Mouse (Mus musculus): Measurements from ENCODE around the gene Tbc1d13.
"Not testable (repeated sequence)": the region's sequence is repeated elsewhere in the genome, so short reads cannot be mapped to it uniquely, and the experiment has no call there.

Gene Tbc1d13

DNA sequence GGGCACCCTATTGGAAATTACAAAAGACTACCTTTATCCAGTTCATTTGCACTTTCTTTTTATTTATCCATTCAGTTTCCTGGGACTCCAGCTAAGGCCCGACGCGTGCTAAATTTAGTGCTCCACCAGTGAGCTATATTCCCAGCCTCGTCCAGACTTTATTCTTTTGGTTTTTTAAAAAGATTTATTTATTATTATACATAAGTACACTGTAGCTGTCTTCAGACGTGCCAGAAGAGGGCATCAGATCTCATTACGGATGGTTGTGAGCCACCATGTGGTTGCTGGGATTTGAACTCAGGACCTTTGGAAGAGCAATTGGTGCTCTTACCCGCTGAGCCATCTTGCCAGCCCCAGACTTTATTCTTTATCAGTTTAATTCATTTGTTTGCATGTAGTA lies 45.2 kb downstream of the Tbc1d13 start:
- not testable (repeated sequence) for DNase-seq

DNA sequence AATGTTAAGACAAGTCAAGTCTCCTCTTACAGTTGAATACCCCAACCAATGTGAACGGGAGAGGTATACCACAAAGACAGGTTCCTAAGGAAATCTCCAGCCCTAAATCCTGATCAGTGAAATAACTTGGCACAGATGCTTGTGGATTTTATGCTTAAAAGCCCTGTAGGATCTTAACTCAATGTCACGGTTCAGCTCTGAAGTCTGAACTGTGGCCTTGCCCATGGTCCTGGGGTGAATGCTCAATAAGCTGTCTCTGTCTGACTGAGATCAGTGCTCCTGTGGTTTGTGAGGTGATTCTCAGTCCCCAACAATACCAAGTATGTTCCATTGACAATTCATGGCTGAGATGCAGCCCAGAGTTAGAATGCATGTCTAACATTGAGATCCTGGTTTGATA lies 48.9 kb downstream of the Tbc1d13 start:
- DNase-seq = no peak

DNA sequence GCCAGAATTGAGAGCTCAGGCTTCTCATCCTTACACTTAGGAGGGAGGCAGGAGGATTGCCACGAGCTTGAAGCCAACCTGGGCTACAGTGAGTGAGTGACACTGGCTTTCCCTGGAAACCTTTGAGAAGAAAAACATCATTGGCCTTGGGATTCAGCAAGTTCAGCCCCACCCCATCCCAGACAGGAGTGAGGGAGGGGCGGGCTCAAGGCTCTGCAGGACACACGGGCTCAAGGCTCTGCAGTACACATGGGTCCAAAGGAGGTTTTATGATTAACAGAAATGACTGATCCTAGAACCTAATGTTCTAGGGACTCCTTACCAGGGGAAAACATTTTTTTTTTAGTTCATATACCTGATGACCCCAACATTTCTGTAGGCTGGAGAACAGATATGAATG lies 50.2 kb downstream of the Tbc1d13 start:
- no peak for DNase-seq

DNA sequence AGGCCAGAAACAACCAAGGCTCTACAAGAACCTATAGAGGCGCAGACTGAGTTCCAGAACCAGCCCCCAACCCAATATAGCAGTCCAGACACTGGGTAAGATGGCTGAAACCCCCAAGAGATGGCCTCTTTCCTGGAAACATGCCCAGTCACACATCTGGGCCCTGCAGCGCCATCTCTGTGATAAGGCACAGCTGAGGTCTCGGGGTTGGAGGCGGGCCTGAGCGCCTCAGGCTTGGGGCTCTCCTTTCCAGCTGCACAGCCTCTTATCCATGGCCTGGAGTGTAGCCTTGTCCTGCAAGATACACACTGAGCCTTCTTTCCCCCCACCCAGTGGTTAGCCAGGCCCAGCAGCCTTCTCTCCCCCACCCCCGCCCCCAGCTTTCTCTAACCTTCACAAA lies 51.7 kb downstream of the Tbc1d13 start:
- no peak for DNase-seq

DNA sequence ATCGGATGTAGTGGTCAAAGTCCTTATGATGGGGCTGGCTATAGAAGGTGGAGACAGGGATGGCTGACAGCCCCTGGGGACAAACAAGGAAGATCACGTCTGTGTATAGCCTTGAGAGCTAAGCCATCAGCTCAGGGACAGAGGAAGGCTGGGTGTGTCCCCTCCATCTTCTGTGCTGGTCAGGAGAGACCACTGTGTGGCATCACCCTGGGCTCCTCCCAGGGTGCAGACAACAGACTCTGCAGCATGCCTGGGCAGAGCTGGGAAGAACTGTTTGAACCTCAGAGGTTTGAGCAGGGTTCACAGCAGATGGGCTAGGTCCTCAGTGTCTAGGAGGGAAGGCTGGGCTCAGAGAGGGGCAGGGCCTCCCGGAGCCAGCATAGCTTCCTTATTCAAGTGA lies 52.1 kb downstream of the Tbc1d13 start:
- DNase-seq = no peak

DNA sequence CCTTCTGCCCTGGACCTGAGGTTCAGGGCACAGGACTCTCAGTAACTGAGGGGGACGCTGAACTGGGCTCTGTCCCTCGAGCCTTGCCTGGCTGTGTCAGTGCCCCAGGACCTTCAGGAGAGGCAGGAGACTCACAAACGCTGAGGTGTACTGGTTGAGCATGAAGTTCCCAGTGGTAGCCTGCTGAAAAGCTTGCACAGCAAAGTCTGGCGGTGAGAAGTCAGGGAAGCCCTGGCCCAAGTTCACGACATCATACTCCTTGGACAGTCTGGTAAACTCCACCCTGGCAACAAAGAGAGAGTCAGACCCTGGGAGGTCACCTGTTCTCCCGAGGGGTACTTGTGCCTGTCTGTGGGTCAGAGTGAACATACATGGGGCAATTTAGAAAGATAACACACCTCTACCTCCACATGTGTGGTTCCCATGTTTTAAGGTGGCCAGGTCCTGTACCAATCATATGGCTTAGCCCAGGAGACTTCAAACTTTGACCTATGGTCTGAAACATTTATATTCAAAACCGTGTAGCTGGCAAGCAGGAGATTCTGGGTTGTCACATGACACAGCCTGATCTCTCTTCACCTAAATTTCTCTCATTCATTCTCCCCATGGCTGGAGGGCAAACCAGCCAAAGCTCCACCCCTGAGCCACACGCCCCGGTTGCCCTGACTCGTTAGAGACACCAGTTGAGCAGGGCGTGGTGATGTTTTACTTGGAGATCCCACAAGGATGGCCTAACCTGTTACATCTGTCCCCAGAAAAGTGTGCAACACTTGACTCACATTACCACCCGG lies 58.4 kb downstream of the Tbc1d13 start:
- no peak for DNase-seq

DNA sequence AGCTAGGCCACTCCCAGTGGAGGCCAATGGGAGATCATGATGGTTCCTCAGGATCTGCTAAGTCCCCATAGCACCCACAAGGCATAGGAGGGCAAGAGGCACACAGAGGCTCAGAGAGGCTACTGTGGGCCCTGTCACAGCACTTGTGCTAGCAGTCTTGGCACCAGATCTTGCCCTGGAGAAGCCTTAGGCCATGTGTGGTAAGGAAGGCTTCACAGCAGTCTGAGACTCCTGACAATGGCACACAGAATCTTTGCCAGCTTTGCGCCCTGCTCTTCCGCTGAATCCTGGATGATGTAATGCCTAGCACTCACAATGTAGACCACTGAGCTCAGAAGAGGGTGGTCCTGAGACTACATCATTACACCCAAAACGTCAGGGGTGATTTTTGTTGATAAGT lies 61.1 kb downstream of the Tbc1d13 start:
- DNase-seq = no peak

DNA sequence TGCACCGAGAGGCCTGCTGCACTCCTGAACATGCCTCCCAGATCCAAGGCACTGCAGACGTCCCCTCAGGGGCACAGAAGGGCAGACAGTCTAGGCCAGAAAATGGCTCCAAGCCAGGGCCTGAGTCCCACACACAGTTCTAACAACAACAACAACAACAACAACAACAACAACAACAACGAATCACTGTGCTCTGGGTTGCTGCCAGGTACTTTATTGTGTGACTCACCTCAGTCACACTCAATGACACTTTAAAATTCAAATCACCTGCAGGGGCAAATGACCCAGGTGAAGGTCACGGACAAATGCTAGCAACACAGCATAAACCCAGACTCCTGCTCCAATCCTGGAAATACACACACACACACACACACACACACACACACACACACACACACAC lies 64.5 kb downstream of the Tbc1d13 start:
- DNase-seq = no peak

DNA sequence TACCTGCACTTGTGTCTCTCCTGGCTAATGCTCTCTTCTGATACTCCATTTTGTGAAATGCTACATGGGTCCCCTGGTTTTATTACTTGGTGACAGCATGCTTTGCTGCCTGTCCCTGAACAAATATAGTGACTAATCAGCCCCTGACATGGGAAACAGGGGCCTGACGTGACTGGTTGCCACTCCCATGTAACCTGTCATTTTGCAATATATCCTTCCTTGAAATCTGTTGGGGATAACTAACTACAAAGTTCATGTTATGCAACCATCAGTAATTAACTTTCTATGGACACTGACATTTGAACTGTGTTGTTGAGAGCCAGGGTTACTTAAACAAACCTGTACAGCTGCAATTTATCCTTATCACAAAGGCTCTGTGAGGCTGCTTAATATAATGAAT lies 66.4 kb downstream of the Tbc1d13 start:
- no peak for DNase-seq

DNA sequence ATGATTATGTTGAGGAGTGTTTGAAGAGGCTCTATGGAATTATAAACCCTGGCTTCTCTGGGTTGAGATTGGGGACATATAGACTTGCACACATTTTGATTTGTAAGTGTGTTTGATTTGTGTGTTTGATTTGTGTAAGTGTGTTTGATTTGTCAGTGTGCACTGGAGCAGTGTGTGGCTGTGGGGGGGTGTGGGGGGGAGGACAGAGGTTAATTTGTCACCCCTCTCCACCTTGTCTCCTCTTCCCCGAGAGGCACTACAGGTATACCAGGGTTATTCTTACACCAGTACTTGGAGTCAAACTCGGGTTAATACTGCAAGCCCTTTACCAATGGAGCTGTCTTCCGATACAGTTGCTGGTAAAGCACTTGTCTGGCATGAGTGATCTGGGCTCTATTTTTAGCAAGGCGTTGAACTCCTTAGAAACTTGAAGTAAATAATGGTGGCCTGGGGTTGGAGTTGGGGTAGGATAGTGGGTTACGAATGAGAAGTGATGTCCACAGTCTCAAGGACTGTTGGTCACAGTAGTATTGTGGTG lies 66.9 kb downstream of the Tbc1d13 start:
- DNase-seq = no peak
